Mouse (Mus musculus): ENCODE measurements at regions not wholly inside any gene's neighbourhood (a gene's known extent, or its start where the extent isn't known, plus 50 kb on each side); places are given as distances from the start of the nearest gene placed in this dataset.

GRCm38 (mm10) chr13:101249369-101249768 is 416.1 kb upstream of the Slc30a5 start:
- no peak for ATAC-seq (ENCODE audit: extremely low read depth, insufficient number of reproducible peaks, low FRiP score, poor library complexity, severe bottlenecking)

- no peak for ATAC-seq (ENCODE audit: extremely low read depth, insufficient number of reproducible peaks, low FRiP score, poor library complexity, severe bottlenecking)
These were observed 411.1 kb upstream of the Slc30a5 start for GRCm38 (mm10) chr13:101244326-101244725.

- no peak for ATAC-seq (ENCODE audit: extremely low read depth, insufficient number of reproducible peaks, low FRiP score, poor library complexity, severe bottlenecking)
These were observed 405.6 kb upstream of the Slc30a5 start for GRCm38 (mm10) chr13:101238860-101239259.

- no peak for ATAC-seq (ENCODE audit: extremely low read depth, insufficient number of reproducible peaks, low FRiP score, poor library complexity, severe bottlenecking)
These were observed 403.8 kb upstream of the Slc30a5 start for GRCm38 (mm10) chr13:101237035-101237434.

GRCm38 (mm10) chr13:101235846-101236245 is 402.6 kb upstream of the Slc30a5 start:
- ATAC-seq (ENCODE audit: extremely low read depth, insufficient number of reproducible peaks, low FRiP score, poor library complexity, severe bottlenecking): no peak

- no peak for ATAC-seq (ENCODE audit: extremely low read depth, insufficient number of reproducible peaks, low FRiP score, poor library complexity, severe bottlenecking)
These were observed 401.9 kb upstream of the Slc30a5 start for GRCm38 (mm10) chr13:101235110-101235509.

- ATAC-seq (ENCODE audit: extremely low read depth, insufficient number of reproducible peaks, low FRiP score, poor library complexity, severe bottlenecking): no peak
These were observed 401.3 kb upstream of the Slc30a5 start for GRCm38 (mm10) chr13:101234550-101234949.

GRCm38 (mm10) chr13:101233843-101234281 is 400.6 kb upstream of the Slc30a5 start:
- no peak for ATAC-seq (ENCODE audit: extremely low read depth, insufficient number of reproducible peaks, low FRiP score, poor library complexity, severe bottlenecking)

GRCm38 (mm10) chr13:101233181-101233842 is 400.1 kb upstream of the Slc30a5 start:
- ATAC-seq (ENCODE audit: extremely low read depth, insufficient number of reproducible peaks, low FRiP score, poor library complexity, severe bottlenecking): no peak

GRCm38 (mm10) chr13:101229861-101230260 is 396.6 kb upstream of the Slc30a5 start:
- ATAC-seq (ENCODE audit: extremely low read depth, insufficient number of reproducible peaks, low FRiP score, poor library complexity, severe bottlenecking): no peak

- no peak for ATAC-seq (ENCODE audit: extremely low read depth, insufficient number of reproducible peaks, low FRiP score, poor library complexity, severe bottlenecking)
These were observed 392.1 kb upstream of the Slc30a5 start for GRCm38 (mm10) chr13:101225366-101225765.

GRCm38 (mm10) chr13:101221331-101222043 is 388.3 kb upstream of the Slc30a5 start:
- no peak for ATAC-seq (ENCODE audit: extremely low read depth, insufficient number of reproducible peaks, low FRiP score, poor library complexity, severe bottlenecking)

GRCm38 (mm10) chr13:101219568-101219967 is 386.3 kb upstream of the Slc30a5 start:
- ATAC-seq (ENCODE audit: extremely low read depth, insufficient number of reproducible peaks, low FRiP score, poor library complexity, severe bottlenecking): no peak

- ATAC-seq (ENCODE audit: extremely low read depth, insufficient number of reproducible peaks, low FRiP score, poor library complexity, severe bottlenecking): no peak
These were observed 383.8 kb upstream of the Slc30a5 start for GRCm38 (mm10) chr13:101216897-101217480.

GRCm38 (mm10) chr13:101216421-101216820 is 383.2 kb upstream of the Slc30a5 start:
- no peak for ATAC-seq (ENCODE audit: extremely low read depth, insufficient number of reproducible peaks, low FRiP score, poor library complexity, severe bottlenecking)

GRCm38 (mm10) chr13:101215792-101216221 is 382.6 kb upstream of the Slc30a5 start:
- no peak for ATAC-seq (ENCODE audit: extremely low read depth, insufficient number of reproducible peaks, low FRiP score, poor library complexity, severe bottlenecking)

- ATAC-seq (ENCODE audit: extremely low read depth, insufficient number of reproducible peaks, low FRiP score, poor library complexity, severe bottlenecking): no peak
These were observed 382.0 kb upstream of the Slc30a5 start for GRCm38 (mm10) chr13:101215131-101215641.

GRCm38 (mm10) chr13:101214094-101214493 is 380.9 kb upstream of the Slc30a5 start:
- ATAC-seq (ENCODE audit: extremely low read depth, insufficient number of reproducible peaks, low FRiP score, poor library complexity, severe bottlenecking): no peak

- no peak for ATAC-seq (ENCODE audit: extremely low read depth, insufficient number of reproducible peaks, low FRiP score, poor library complexity, severe bottlenecking)
These were observed 380.1 kb upstream of the Slc30a5 start for GRCm38 (mm10) chr13:101213121-101213916.
